Mouse (Mus musculus) left cerebral cortex, adult 8-10 months (tissue): ENCODE results near the gene Ttc9c. TPM values are rescaled to one million over a fixed set of nuclear protein-coding genes. Genes with fewer than 3 reads are reported as not detected.

Experiments
- DNase-seq, 2 experiments: peaks; one replicate each; pipeline ENCODE4 v3.0.0; 2022; ENCODE audit warnings: low spot score in 2 of 2
- total RNA-seq, 4 experiments: library from RNA; stranded (reverse); gene quantifications; 2 replicates each; pipeline ENCODE4 v1.2.4; 2022

Gene Ttc9c
- total RNA-seq, 4 experiments from 2014 or later = 38.5 to 40.8 (median 39.2) TPM

GRCm38 (mm10) chr19:8830664-8831063 is 11.5 kb upstream of the Ttc9c start:
- no peak for DNase-seq

- DNase-seq = no peak
These were observed 10.5 kb upstream of the Ttc9c start, which contains the start of gene AC129217.1 for GRCm38 (mm10) chr19:8829660-8830059. Gene AC129217.1, plus strand, starts transcription at chr19:8829773.

- no peak for DNase-seq
These were observed 3.6 kb upstream of the Ttc9c start for GRCm38 (mm10) chr19:8822696-8823095.

GRCm38 (mm10) chr19:8821146-8821545 is 2.0 kb upstream of the Ttc9c start:
- DNase-seq = no peak

- DNase-seq = peak in 1 of 2 experiments; percentile 52
These were observed 1.4 kb upstream of the Ttc9c start for GRCm38 (mm10) chr19:8820424-8820956.

- peak; percentile 96 to 99 for DNase-seq
These were observed 677 bp upstream of the Ttc9c start, which contains the start of gene Hnrnpul2 for GRCm38 (mm10) chr19:8819596-8820423. Gene Hnrnpul2, plus strand, starts transcription at chr19:8820010.

GRCm38 (mm10) chr19:8818301-8818798 is 783 bp downstream of the Ttc9c start:
- no peak for DNase-seq

- DNase-seq = no peak
These were observed 2.1 kb downstream of the Ttc9c start for GRCm38 (mm10) chr19:8817001-8817400.

- no peak for DNase-seq
These were observed 3.3 kb downstream of the Ttc9c start for GRCm38 (mm10) chr19:8815812-8816211.

- DNase-seq = no peak
These were observed 12.3 kb downstream of the Ttc9c start for GRCm38 (mm10) chr19:8806810-8807209.

GRCm38 (mm10) chr19:8803879-8804660 is 15.1 kb downstream of the Ttc9c start:
- no peak for DNase-seq

GRCm38 (mm10) chr19:8803204-8803780 is 15.8 kb downstream of the Ttc9c start:
- DNase-seq = no peak

- DNase-seq = peak; percentile 86 to 98
These were observed 16.9 kb downstream of the Ttc9c start, which contains the start of gene Zbtb3 for GRCm38 (mm10) chr19:8802130-8802821. Gene Zbtb3, plus strand, starts transcription at chr19:8802555.

- no peak for DNase-seq
These were observed 20.2 kb downstream of the Ttc9c start for GRCm38 (mm10) chr19:8798947-8799315.

GRCm38 (mm10) chr19:8798264-8798946 is 20.7 kb downstream of the Ttc9c start, which contains the start of gene Polr2g:
Gene Polr2g, minus strand, starts transcription at chr19:8798577.
- DNase-seq = peak; percentile 68 to 94

- no peak for DNase-seq
These were observed 29.0 kb downstream of the Ttc9c start for GRCm38 (mm10) chr19:8790171-8790570.

- no peak for DNase-seq
These were observed 30.0 kb downstream of the Ttc9c start for GRCm38 (mm10) chr19:8789171-8789570.

- DNase-seq = no peak
These were observed 30.6 kb downstream of the Ttc9c start for GRCm38 (mm10) chr19:8788521-8788920.

GRCm38 (mm10) chr19:8786008-8786781 is 32.9 kb downstream of the Ttc9c start, which contains the start of gene Taf6l:
Gene Taf6l, minus strand, starts transcription at chr19:8786417.
- peak; percentile 81 to 96 for DNase-seq
